ENCODE assay signal across 16 mouse cellular contexts in genomic region chr11:104363823-104364600, GRCm38 (mm10).
DNase-seq lines count a peak whose midpoint lies in the region; ATAC-seq lines count a peak whose summit lies in the region.
"Had no signal": no experiment of that assay in that cellular context is flagged by ENCODE, and none has a peak within 500 bp of the region (broad histone marks: within the 10 kb centered on the region; RNA-seq: fewer than 3 reads in every experiment).

No protein-coding gene starts in this region.

- peak overlapping the region; percentile 78 for H3K27ac ChIP-seq in heart, embryonic 13.5 days (replicated peaks)
- 0 out of 2 replicates have a peak overlapping the region, but pooled peaks have one; percentile 45 for H3K27ac ChIP-seq in kidney, embryonic 15.5 days

- H3K4me1 ChIP-seq in heart, embryonic 13.5 days: peaks cover 8% of the 10 kb centered on the region
- H3K4me1 ChIP-seq in kidney, embryonic 15.5 days: no peaks in the 10 kb centered on the region

- intact Hi-C loops in heart, postnatal 10 days (cut with DNase I): no loop called here

- peaks cover 38% of the 10 kb centered on the region for H3K36me3 ChIP-seq in heart, embryonic 13.5 days
- peaks cover 63% of the 10 kb centered on the region for H3K36me3 ChIP-seq in kidney, embryonic 15.5 days

- no peak overlapping the region for H3K4me3 ChIP-seq in heart, embryonic 13.5 days
- H3K4me3 ChIP-seq in kidney, embryonic 15.5 days (replicated peaks): no peak overlapping the region

- H3K9me3 ChIP-seq in heart, embryonic 13.5 days: no peaks in the 10 kb centered on the region
- H3K9me3 ChIP-seq in kidney, embryonic 15.5 days (replicated peaks): no peaks in the 10 kb centered on the region

- no peak overlapping the region for H3K9ac ChIP-seq in heart, embryonic 13.5 days
- no peak overlapping the region for H3K9ac ChIP-seq in kidney, embryonic 15.5 days
- H3K9ac ChIP-seq: forebrain, postnatal 0 days had no signal

- ATAC-seq in heart, embryonic 13.5 days (ENCODE audit: extremely low read depth, insufficient number of reproducible peaks, low FRiP score, low TSS enrichment): no peak
- no peak for ATAC-seq in kidney, embryonic 15.5 days (replicated peaks; ENCODE audit: low FRiP score)
- ATAC-seq: forebrain, postnatal 0 days; lung, postnatal 0 days had no signal

- 61% methylated on average over 2 of the region's 2 CpGs for WGBS in heart, embryonic 13.5 days
- WGBS in kidney, embryonic 15.5 days: 97% methylated on average over 2 of the region's 2 CpGs

- H3K4me2 ChIP-seq in heart, embryonic 13.5 days: 0 out of 2 replicates have a peak overlapping the region, but pooled peaks have one; percentile 18
- H3K4me2 ChIP-seq in kidney, embryonic 15.5 days: no peak overlapping the region

- DNase-seq in heart, postnatal 10 days: no peak
- DNase-seq in kidney, postnatal 4 days: no peak
- peak; percentile 21 for DNase-seq in R1 (ENCODE audit: low read depth, low spot score)
- DNase-seq in right cerebral cortex, postnatal 4 days: no peak
- no peak for DNase-seq in thymus, adult 18-20 months
- DNase-seq: adrenal gland, postnatal 36 days; B cell, adult 2 months; cerebellum, adult 11-12 months; cerebellum, postnatal 14 days; forebrain, postnatal 0 days; midbrain, embryonic 14.5 days; right cerebral cortex, postnatal 14 days; thymus, postnatal 4 days had no signal

- H3K27me3 ChIP-seq in heart, embryonic 13.5 days (replicated peaks): no peaks in the 10 kb centered on the region
- no peaks in the 10 kb centered on the region for H3K27me3 ChIP-seq in kidney, embryonic 15.5 days
